8 mouse cellular contexts compared by ENCODE assay signal in genomic region chr9:14348416-14348815, GRCm38 (mm10). TPM values are rescaled to one million over a fixed set of nuclear protein-coding genes. Genes with fewer than 3 reads are reported as not detected.
A peak's percentile ranks its signal among the peaks of the same experiment; 100 is the strongest.
DNase-seq lines count a peak whose midpoint lies in the region; ATAC-seq lines count a peak whose summit lies in the region.

No protein-coding gene starts in this region.

- 61% methylated on average over 4 of the region's 4 CpGs for WGBS in neural tube, embryonic 15.5 days

- no peaks in the 10 kb centered on the region for H3K27me3 ChIP-seq in neural tube, embryonic 15.5 days (replicated peaks)

- no peaks in the 10 kb centered on the region for H3K9me3 ChIP-seq in neural tube, embryonic 15.5 days (replicated peaks)

- H3K9ac ChIP-seq in neural tube, embryonic 15.5 days (replicated peaks): no peak overlapping the region

- no peaks in the 10 kb centered on the region for H3K4me1 ChIP-seq in neural tube, embryonic 15.5 days

- H3K4me2 ChIP-seq in neural tube, embryonic 15.5 days: no peak overlapping the region

- peak; percentile 16 to 45 for DNase-seq in heart, adult 18-20 months
- DNase-seq in heart, adult 9 months (ENCODE audit: low spot score in 2 of 2): no peak
- peak; percentile 59 for DNase-seq in A20 (ENCODE audit: low read depth, low spot score)
- DNase-seq in T-cell, adult 2 months (ENCODE audit: low spot score): peak; percentile 22
- DNase-seq in kidney, postnatal 10 days: peak; percentile 34
- DNase-seq in spleen, postnatal 36 days (ENCODE audit: low spot score in 2 of 2): peak; percentile 24 to 27
- DNase-seq in layer of hippocampus, adult 11-12 months (ENCODE audit: low spot score): no peak

- ATAC-seq in neural tube, embryonic 15.5 days (ENCODE audit: low FRiP score): no peak

- H3K36me3 ChIP-seq in neural tube, embryonic 15.5 days: no peaks in the 10 kb centered on the region

- no peak overlapping the region for H3K27ac ChIP-seq in neural tube, embryonic 15.5 days (replicated peaks)

- H3K4me3 ChIP-seq in neural tube, embryonic 15.5 days (replicated peaks): no peak overlapping the region

RNA-seq across cellular contexts. Expression of gene Endod1, which starts 32.9 kb away (rescaled TPM):
- 1 to 10 TPM; 7.1 to 8.7 TPM for total RNA-seq in heart, adult 18-20 months (2021)
- 37.3 and 39.1 TPM in 2 replicates for polyA plus RNA-seq in neural tube, embryonic 15.5 days (2015; fragmentation: Nextera tagmentation; extraction: Ambion mirVana)

Comparison
In these comparisons a context has a peak if more than half of its experiments do, and no peak if none do; other contexts are left out.
1. DNase-seq: peak in heart, adult 18-20 months (2 of 2), A20 (single experiment), T-cell, adult 2 months (single experiment), kidney, postnatal 10 days (single experiment) and spleen, postnatal 36 days (2 of 2); none in heart, adult 9 months (0 of 2) and layer of hippocampus, adult 11-12 months (single experiment).